Mouse (Mus musculus) intestine, postnatal 0 days (tissue): ENCODE measurements around the gene Lrch4. TPM values are rescaled to one million over a fixed set of nuclear protein-coding genes. Genes with fewer than 3 reads are reported as not detected.

Source experiments
- ATAC-seq: fragments of 200-750 bp; cut with Nextera tagmentation; 2 replicates; pipeline ENCODE4 v1.8.0; 2017; ENCODE audit warnings: mild to moderate bottlenecking, moderate TSS enrichment, moderate library complexity
- H3K27ac ChIP-seq: fragments of 300-500 bp; sonication (generic); 2 replicates; pipeline ENCODE4 v1.5.1; 2014; ENCODE audit warnings: mild to moderate bottlenecking, low read depth, low read length, moderate library complexity
- H3K27me3 ChIP-seq: fragments of 300-500 bp; sonication (generic); replicated peaks from 2 replicates; pipeline ENCODE4 v1.6.1; 2014; ENCODE audit warnings: low read length, mixed read lengths; ENCODE audit not compliant: control insufficient read depth, insufficient read depth
- H3K36me3 ChIP-seq: fragments of 300-500 bp; sonication (generic); 2 replicates; pipeline ENCODE4 v1.6.1; 2014; ENCODE audit warnings: mild to moderate bottlenecking, moderate library complexity; ENCODE audit not compliant: control insufficient read depth, insufficient read depth
- H3K4me1 ChIP-seq: fragments of 300-500 bp; sonication (generic); replicated peaks from 2 replicates; pipeline ENCODE4 v1.6.1; 2014; ENCODE audit warnings: antibody characterized with exemption, low read length, mixed read lengths; ENCODE audit not compliant: control insufficient read depth, insufficient read depth
- H3K4me2 ChIP-seq: fragments of 300-500 bp; sonication (generic); replicated peaks from 2 replicates; pipeline ENCODE4 v1.6.1; 2014; ENCODE audit warnings: low read depth, mild to moderate bottlenecking, moderate library complexity
- H3K4me3 ChIP-seq: fragments of 300-500 bp; sonication (generic); 2 replicates; pipeline ENCODE4 v1.5.1; 2014; ENCODE audit warnings: low read depth, low read length
- H3K9ac ChIP-seq: fragments of 300-500 bp; sonication (generic); 2 replicates; pipeline ENCODE4 v1.6.1; 2014; ENCODE audit warnings: mild to moderate bottlenecking, low read depth, low read length
- H3K9me3 ChIP-seq: fragments of 300-500 bp; sonication (generic); 2 replicates; pipeline ENCODE4 v1.6.1; 2016; ENCODE audit warnings: mixed run types; ENCODE audit not compliant: control insufficient read depth
- CTCF ChIP-seq: sonication (generic); IDR thresholded peaks from 2 replicates; pipeline ENCODE4 v1.5.1; 2016; ENCODE audit warnings: low read depth, mild to moderate bottlenecking, control low read depth, antibody characterized with exemption, moderate library complexity
- WGBS: fragments of 180-500 bp; shearing (Covaris S2); extraction: QIAGEN DNeasy Blood & Tissue Kit; methylation state at CpG from one replicate; pipeline ENCODE4 v1.1.7; 2014; 5-methylcytosine and 5-hydroxymethylcytosine counted together
- polyA plus RNA-seq: library from polyadenylated mRNA; unstranded; fragments of >200 nt; fragmentation: Nextera tagmentation; extraction: Ambion mirVana; gene quantifications from 2 replicates; pipeline ENCODE4 v1.2.1, GENCODE M21; 2015

Lrch4 gene
- polyA plus RNA-seq, 1 experiment from 2014 or later = 31.5 TPM

- H3K27me3 ChIP-seq = no peaks in the 10 kb centered on the region
- no peak for TF ChIP-seq CTCF
- H3K9me3 ChIP-seq = no peaks in the 10 kb centered on the region
- no peak overlapping the region for H3K9ac ChIP-seq
- 80% methylated on average over 7 of the region's 7 CpGs for WGBS
- ATAC-seq = no peak
- 0 out of 2 replicates have a peak, but pooled peaks cover 3% of the 10 kb centered on the region for H3K4me1 ChIP-seq
- peaks cover 2% of the 10 kb centered on the region; the same call in 1 of the 2 replicates for H3K36me3 ChIP-seq
- no peak overlapping the region for H3K4me3 ChIP-seq
- no peak overlapping the region for H3K4me2 ChIP-seq
- H3K27ac ChIP-seq = no peak overlapping the region
Observed at GRCm38 (mm10) chr5:137595921-137596320, 33.0 kb upstream of the Lrch4 start.

- Histone ChIP-seq H3K4me3 (no peak overlapping the region), H3K4me1 (0 out of 2 replicates have a peak, but pooled peaks cover 3% of the 10 kb centered on the region), H3K4me2 (peak overlapping the region; percentile 45), H3K36me3 (peaks cover 2% of the 10 kb centered on the region; the same call in 1 of the 2 replicates), H3K9ac (no peak overlapping the region), H3K27me3 (no peaks in the 10 kb centered on the region), H3K27ac (peak overlapping the region; percentile 41; the same call in 1 of the 2 replicates), H3K9me3 (no peaks in the 10 kb centered on the region)
- no peak for ATAC-seq
- 39% methylated on average over 30 of the region's 30 CpGs for WGBS
- TF ChIP-seq CTCF = no peak
Observed at GRCm38 (mm10) chr5:137596601-137597261, 32.2 kb upstream of the Lrch4 start.

- no peak for ATAC-seq
- no peak overlapping the region for H3K27ac ChIP-seq
- WGBS = 94% methylated on average over 6 of the region's 6 CpGs
- 0 out of 2 replicates have a peak, but pooled peaks cover 5% of the 10 kb centered on the region for H3K4me1 ChIP-seq
- TF ChIP-seq CTCF = no peak
- no peak overlapping the region for H3K4me3 ChIP-seq
- no peaks in the 10 kb centered on the region for H3K27me3 ChIP-seq
- no peak overlapping the region for H3K4me2 ChIP-seq
- H3K9ac ChIP-seq = no peak overlapping the region
- no peaks in the 10 kb centered on the region for H3K9me3 ChIP-seq
- peaks cover 2% of the 10 kb centered on the region; the same call in 1 of the 2 replicates for H3K36me3 ChIP-seq
Observed at GRCm38 (mm10) chr5:137597625-137598024, 31.3 kb upstream of the Lrch4 start.

GRCm38 (mm10) chr5:137598100-137598826 is 30.7 kb upstream of the Lrch4 start:
- no peak for ATAC-seq
- no peak for TF ChIP-seq CTCF
- Histone ChIP-seq H3K4me2 (no peak overlapping the region), H3K36me3 (peaks cover 2% of the 10 kb centered on the region; the same call in 1 of the 2 replicates), H3K27me3 (no peaks in the 10 kb centered on the region), H3K4me3 (no peak overlapping the region), H3K4me1 (0 out of 2 replicates have a peak, but pooled peaks cover 7% of the 10 kb centered on the region), H3K9me3 (no peaks in the 10 kb centered on the region), H3K9ac (no peak overlapping the region), H3K27ac (no peak overlapping the region)
- 79% methylated on average over 2 of the region's 2 CpGs for WGBS

- 0 out of 2 replicates have a peak, but pooled peaks cover 7% of the 10 kb centered on the region for H3K4me1 ChIP-seq
- 71% methylated on average over 9 of the region's 9 CpGs for WGBS
- H3K36me3 ChIP-seq = peaks cover 2% of the 10 kb centered on the region; the same call in 1 of the 2 replicates
- ATAC-seq = no peak
- H3K27me3 ChIP-seq = no peaks in the 10 kb centered on the region
- no peak for TF ChIP-seq CTCF
- no peaks in the 10 kb centered on the region for H3K9me3 ChIP-seq
- H3K4me2 ChIP-seq = peak overlapping the region; percentile 99
- H3K9ac ChIP-seq = peak overlapping the region; percentile 79
- H3K27ac ChIP-seq = no peak overlapping the region
- peak overlapping the region; percentile 73 for H3K4me3 ChIP-seq
Observed at GRCm38 (mm10) chr5:137599600-137599999, 29.3 kb upstream of the Lrch4 start.

- H3K36me3 ChIP-seq = peaks cover 8% of the 10 kb centered on the region
- peak overlapping the region; percentile 73 for H3K4me3 ChIP-seq
- H3K27ac ChIP-seq = peak overlapping the region; percentile 91
- H3K9ac ChIP-seq = peak overlapping the region; percentile 79
- H3K4me1 ChIP-seq = 0 out of 2 replicates have a peak, but pooled peaks cover 7% of the 10 kb centered on the region
- under 1% methylated on average over 19 of the region's 19 CpGs for WGBS
- no peaks in the 10 kb centered on the region for H3K9me3 ChIP-seq
- ATAC-seq = peak; percentile 25
- peak overlapping the region; percentile 99 for H3K4me2 ChIP-seq
- TF ChIP-seq CTCF = no peak
- no peaks in the 10 kb centered on the region for H3K27me3 ChIP-seq
Observed at GRCm38 (mm10) chr5:137600281-137600618, 28.7 kb upstream of the Lrch4 start.
